Mouse (Mus musculus) neural tube, embryonic 13.5 days (tissue): Measurements from ENCODE around the gene Minpp1. TPM values are rescaled to one million over a fixed set of nuclear protein-coding genes. Genes with fewer than 3 reads are reported as not detected.

ENCODE experiments used
- polyA plus RNA-seq: library from polyadenylated mRNA; unstranded; fragments of >200 nt; fragmentation: Nextera tagmentation; extraction: Ambion mirVana; gene quantifications from 2 replicates; pipeline ENCODE4 v1.2.1, GENCODE M21; 2015

Gene Minpp1
- polyA plus RNA-seq, 1 experiment from 2014 or later: 54.7 TPM

Other genes with a start within 250 kb of the Minpp1 start
- 18.7 TPM in 2 replicates for gene Sgms1, start 96.1 kb upstream of the Minpp1 start, polyA plus RNA-seq
- gene Rpl9-ps6, start 19.2 kb upstream of the Minpp1 start, polyA plus RNA-seq: 79.8 and 83.8 TPM in 2 replicates
- 1.8 and 3.2 TPM in 2 replicates for gene Papss2, start 110.0 kb downstream of the Minpp1 start, polyA plus RNA-seq